Mouse (Mus musculus): Measurements from ENCODE around the gene Ccdc84. TPM values are rescaled to one million over a fixed set of nuclear protein-coding genes. Genes with fewer than 3 reads are reported as not detected.
"Not testable (repeated sequence)": the region's sequence is repeated elsewhere in the genome, so short reads cannot be mapped to it uniquely, and the experiment has no call there.

Ccdc84 gene
- total RNA-seq, 2 experiments from 2014 or later, result 8.1 to 8.8 TPM

DNA sequence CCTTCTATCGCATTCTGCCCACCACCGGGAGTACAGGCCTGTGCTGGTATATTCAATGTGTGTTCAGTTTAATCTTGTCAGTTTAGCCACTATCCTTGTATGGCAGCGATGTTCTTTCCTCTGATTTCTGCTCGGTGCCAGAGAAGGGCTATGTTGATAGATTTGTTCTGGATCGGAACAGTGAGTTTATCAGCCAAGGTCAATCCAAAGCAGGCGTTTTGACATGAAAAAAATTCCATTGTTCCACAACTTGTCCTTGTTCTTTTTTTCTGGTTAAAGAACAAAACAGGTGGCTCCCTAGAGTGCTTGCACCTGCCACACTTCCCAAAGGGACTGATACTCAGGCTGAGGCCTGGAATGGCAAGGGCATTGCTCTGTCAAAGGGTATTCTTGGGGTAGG lies 42.2 kb downstream of the Ccdc84 start:
- intact Hi-C loops (cut with DNase I), result no loop called here
- DNase-seq, result no peak

DNA sequence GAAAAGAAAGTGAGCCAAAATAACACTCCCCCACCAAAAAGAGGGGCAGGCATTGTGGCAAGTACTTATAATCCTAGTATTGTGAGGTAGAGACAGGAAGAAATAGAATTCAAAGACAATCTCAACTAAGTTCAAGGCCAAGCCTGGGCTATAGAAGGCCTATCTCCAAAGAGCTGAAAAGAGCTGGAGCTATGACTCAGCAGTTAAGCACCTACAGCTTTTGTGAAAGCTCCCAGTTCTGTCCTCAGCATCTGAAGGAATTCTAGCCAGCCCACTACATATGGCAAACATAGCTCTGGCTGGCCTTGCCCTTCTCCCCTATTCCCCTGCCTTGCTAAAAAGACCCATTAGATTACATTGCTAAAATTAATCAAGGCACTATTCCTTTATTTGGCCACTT lies 45.0 kb downstream of the Ccdc84 start:
- DNase-seq, result no peak
- intact Hi-C loops (cut with DNase I), result no loop called here

DNA sequence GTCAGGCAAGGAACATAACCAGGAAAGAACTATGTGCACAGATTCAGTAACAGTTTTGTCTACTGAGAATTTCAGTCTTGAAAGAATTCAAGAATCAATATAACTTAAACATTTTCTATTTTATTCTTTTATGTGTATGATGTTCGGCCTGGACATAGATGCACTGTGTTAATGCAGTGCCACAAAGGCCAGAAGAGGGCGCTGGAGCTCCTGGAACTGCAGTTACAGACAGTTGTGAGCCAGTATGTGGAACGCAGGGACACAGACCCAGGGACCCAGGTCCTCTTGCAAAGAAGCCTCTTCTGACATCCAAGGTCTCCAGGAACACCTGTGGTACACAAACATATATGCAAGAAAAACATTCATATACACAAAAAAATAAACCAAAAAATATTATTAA lies 53.9 kb downstream of the Ccdc84 start:
- intact Hi-C loops (cut with DNase I), result no loop called here
- DNase-seq, result no peak

DNA sequence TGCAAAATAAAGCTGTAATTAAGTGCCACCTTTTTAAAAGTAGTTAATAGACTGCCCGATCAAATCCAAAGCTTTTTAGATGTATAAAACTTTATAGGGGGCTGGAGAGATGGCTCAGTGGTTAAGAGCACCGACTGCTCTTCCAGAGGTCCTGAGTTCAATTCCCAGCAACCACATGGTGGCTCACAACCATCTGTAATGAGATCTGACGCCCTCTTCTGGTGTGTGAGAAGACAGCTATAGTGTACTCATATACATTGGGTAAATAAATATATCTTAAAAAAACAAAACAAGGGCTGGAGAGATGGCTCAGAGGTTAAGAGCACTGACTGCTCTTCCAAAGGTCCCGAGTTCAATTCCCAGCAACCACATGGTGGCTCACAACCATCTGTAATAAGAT lies 56.4 kb downstream of the Ccdc84 start:
- intact Hi-C loops (cut with DNase I); DNase-seq: not testable (repeated sequence)

DNA sequence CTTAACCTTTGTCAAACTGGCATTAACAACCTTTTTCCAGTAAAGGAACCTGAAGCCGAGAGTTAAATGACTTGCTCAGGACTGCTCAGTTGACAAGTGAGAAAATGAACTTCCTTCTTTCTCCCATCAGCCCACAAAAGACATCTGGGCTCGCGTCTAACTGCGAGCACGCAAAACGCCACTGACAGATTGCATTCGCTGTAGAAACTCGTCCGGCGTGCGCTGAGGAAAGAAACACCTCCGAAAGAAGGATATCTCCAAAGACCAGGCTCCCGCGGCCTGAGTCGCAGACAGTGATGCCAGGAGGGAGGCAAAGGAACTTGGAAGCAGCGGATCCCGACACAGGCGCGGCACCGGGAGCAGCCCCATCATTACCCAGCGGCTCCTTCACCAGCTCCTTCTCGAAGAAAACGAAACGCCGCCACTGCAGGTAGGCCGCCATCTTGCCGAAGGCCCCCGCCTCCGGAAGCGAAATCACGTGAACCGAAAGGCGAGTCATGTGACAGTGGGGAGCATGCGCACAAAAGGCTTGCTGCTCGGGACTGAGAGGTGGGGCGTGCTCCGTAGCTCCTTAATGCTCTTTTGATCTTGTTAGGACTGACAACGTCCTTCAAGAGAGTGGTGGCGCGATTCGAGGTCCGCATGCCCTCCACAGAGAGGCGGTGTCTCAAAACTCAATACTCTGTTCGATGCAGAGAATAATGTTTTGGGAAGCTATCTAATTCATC lies 57.0 kb downstream of the Ccdc84 start, which contains the start of gene Vps11:
Vps11 (minus strand) TSS at position 481 of the 728 bp plus-strand sequence.
- intact Hi-C loops (cut with DNase I), result no loop called here

More for the DNA sequence above, 57.0 kb downstream of the Ccdc84 start, which contains the start of gene Vps11:
- DNase-seq, result peak; percentile 94 to 95

Small RNAs within 50 kb of the gene (microRNA-seq; reads per million reads assigned to microRNA genes)
- gene Mir7085 (ENCODE audit: borderline number of aligned reads in 2 of 2), result 2.0 to 2.2 reads per million in 2 experiments

Other genes with a start within 250 kb of the Ccdc84 start
- 10 to 100 TPM; 17.7 to 22.6 TPM for gene Cbl, start 184.5 kb downstream of the Ccdc84 start, total RNA-seq (2021)
- gene Ccdc153, start 177.9 kb downstream of the Ccdc84 start, total RNA-seq (2021), result not detected
- gene Pdzd3, start 167.1 kb downstream of the Ccdc84 start, total RNA-seq (2021), result 1 to 10 TPM; 3.5 to 4.3 TPM
- 10 to 100 TPM; 19.6 to 24.5 TPM for gene Nlrx1, start 150.0 kb downstream of the Ccdc84 start, total RNA-seq (2021)
- gene Abcg4, start 130.0 kb downstream of the Ccdc84 start, total RNA-seq (2021), result under 1 TPM; 0.69 to 0.79 TPM
- 1 to 10 TPM; 7.8 to 8.7 TPM for gene Hinfp, start 112.9 kb downstream of the Ccdc84 start, total RNA-seq (2021)
- 10 to 100 TPM; 14.0 to 14.2 TPM for gene C2cd2l, start 98.3 kb downstream of the Ccdc84 start, total RNA-seq (2021)
- gene Dpagt1, start 92.5 kb downstream of the Ccdc84 start, total RNA-seq (2021), result 10 to 100 TPM; 18.6 to 22.4 TPM
- gene H2afx, start 83.9 kb downstream of the Ccdc84 start, total RNA-seq (2021), result 10 to 100 TPM; 13.3 to 13.6 TPM
- gene Hmbs, start 74.3 kb downstream of the Ccdc84 start, total RNA-seq (2021), result 10 to 100 TPM; 41.1 to 49.8 TPM
- 10 to 100 TPM; 16.8 to 18.8 TPM for gene Vps11, start 56.9 kb downstream of the Ccdc84 start, total RNA-seq (2021)
- 10 to 100 TPM; 46.0 to 68.1 TPM for gene Hyou1, start 39.1 kb downstream of the Ccdc84 start, total RNA-seq (2021)
- 10 to 100 TPM; 21.5 to 24.0 TPM for gene Slc37a4, start 21.7 kb downstream of the Ccdc84 start, total RNA-seq (2021)
- gene Rps25, start 11.4 kb downstream of the Ccdc84 start, total RNA-seq (2021), result 100 to 1,000 TPM; 793 to 858 TPM
- gene Trappc4, start 11.0 kb downstream of the Ccdc84 start, total RNA-seq (2021), result 10 to 100 TPM; 33.0 to 36.3 TPM
- gene Foxr1, start 22.6 kb upstream of the Ccdc84 start, total RNA-seq (2021), result not detected
- not detected for gene Upk2, start 36.4 kb upstream of the Ccdc84 start, total RNA-seq (2021)
- 10 to 100 TPM; 44.6 to 59.4 TPM for gene Bcl9l, start 64.3 kb upstream of the Ccdc84 start, total RNA-seq (2021)
- under 1 TPM; 0.22 to 0.47 TPM for gene Cxcr5, start 143.3 kb upstream of the Ccdc84 start, total RNA-seq (2021)
- gene Ddx6, start 186.3 kb upstream of the Ccdc84 start, total RNA-seq (2021), result 10 to 100 TPM; 82.0 to 85.0 TPM

Data from heart, postnatal 36 days (tissue).